Mouse (Mus musculus): Measurements from ENCODE around the gene Myoz2. TPM values are rescaled to one million over a fixed set of nuclear protein-coding genes. Genes with fewer than 3 reads are reported as not detected.

Myoz2 gene
- not detected in 2 replicates for total RNA-seq (2017)

DNA sequence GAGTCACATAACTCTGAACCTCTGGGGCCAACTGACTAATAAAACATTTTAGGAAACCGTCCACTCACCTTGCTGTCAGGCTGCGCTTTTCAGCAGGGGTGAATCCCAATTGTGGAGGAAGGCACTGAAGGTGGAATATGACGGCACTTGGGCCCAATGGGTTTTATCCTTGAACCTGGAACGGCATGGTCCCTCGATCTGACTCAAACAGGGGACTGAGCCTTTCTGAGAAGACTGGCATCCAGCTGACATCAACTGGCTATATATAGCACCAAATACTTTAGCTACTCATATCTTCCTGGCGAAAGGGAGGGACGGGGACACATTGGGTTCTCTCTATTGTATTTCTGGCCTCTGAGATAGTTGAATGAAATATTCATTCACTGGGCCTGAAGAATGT is at the start of gene Myoz2:
Gene Myoz2, minus strand, starts transcription at position 264 of the 400 bp plus-strand sequence.
- no peak for ATAC-seq (replicated peaks in 1 of 2; ENCODE audit: insufficient read depth in 1 of 2, low FRiP score in 2 of 2, low TSS enrichment in 1 of 2, low read depth in 1 of 2, poor library complexity in 2 of 2, severe bottlenecking in 2 of 2)

DNA sequence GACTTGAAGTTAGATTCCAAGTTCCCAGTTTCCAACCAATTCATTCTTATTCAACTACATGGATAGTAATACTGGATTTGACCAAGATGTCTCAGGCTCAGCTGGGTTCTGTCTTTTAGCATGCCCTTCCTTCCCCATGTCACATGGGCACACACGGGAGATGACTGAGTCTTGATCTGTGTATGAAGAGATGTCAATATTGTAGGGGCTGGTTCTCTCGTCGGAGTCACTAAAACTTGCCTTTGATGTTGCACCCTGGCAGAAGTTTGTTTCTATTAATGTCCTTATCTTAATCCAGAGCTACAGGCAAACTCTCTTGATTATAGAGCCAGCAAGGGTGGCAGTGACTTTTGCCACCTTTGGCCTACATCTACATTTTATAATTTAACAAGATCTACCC is 46.9 kb upstream of the Myoz2 start:
- no peak for ATAC-seq (replicated peaks in 1 of 2; ENCODE audit: insufficient read depth in 1 of 2, low FRiP score in 2 of 2, low TSS enrichment in 1 of 2, low read depth in 1 of 2, poor library complexity in 2 of 2, severe bottlenecking in 2 of 2)

GRCm38 (mm10) chr3:123080943-123081342 is 46.1 kb upstream of the Myoz2 start:
- no peak for ATAC-seq (replicated peaks in 1 of 2; ENCODE audit: insufficient read depth in 1 of 2, low FRiP score in 2 of 2, low TSS enrichment in 1 of 2, low read depth in 1 of 2, poor library complexity in 2 of 2, severe bottlenecking in 2 of 2)

- ATAC-seq (replicated peaks in 1 of 2; ENCODE audit: insufficient read depth in 1 of 2, low FRiP score in 2 of 2, low TSS enrichment in 1 of 2, low read depth in 1 of 2, poor library complexity in 2 of 2, severe bottlenecking in 2 of 2): no peak
Observed at GRCm38 (mm10) chr3:123080017-123080725, 45.4 kb upstream of the Myoz2 start.

GRCm38 (mm10) chr3:123075759-123076158 is 40.9 kb upstream of the Myoz2 start:
- no peak for ATAC-seq (replicated peaks in 1 of 2; ENCODE audit: insufficient read depth in 1 of 2, low FRiP score in 2 of 2, low TSS enrichment in 1 of 2, low read depth in 1 of 2, poor library complexity in 2 of 2, severe bottlenecking in 2 of 2)

- ATAC-seq (replicated peaks in 1 of 2; ENCODE audit: insufficient read depth in 1 of 2, low FRiP score in 2 of 2, low TSS enrichment in 1 of 2, low read depth in 1 of 2, poor library complexity in 2 of 2, severe bottlenecking in 2 of 2): no peak
Observed at GRCm38 (mm10) chr3:123075034-123075433, 40.2 kb upstream of the Myoz2 start.

DNA sequence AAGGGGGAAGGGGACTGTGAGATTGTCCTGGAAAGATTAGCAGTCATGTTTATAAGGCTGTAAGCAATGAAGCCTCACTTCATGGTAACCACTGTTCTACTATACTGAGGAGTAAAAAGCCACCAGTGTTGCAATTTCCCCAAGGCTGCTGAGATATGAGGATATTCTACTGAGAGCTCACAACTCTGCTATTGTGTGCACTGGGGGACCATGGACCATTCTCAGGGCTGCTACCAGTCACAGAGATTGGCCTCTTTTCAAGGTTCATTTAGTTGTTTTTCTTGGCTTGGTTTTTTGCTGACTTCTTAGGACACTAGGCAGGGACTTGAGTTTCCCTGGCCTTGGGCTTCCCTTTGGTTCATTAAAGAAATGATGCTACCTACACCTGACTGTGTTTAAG is 38.5 kb upstream of the Myoz2 start:
- ATAC-seq (replicated peaks in 1 of 2; ENCODE audit: insufficient read depth in 1 of 2, low FRiP score in 2 of 2, low TSS enrichment in 1 of 2, low read depth in 1 of 2, poor library complexity in 2 of 2, severe bottlenecking in 2 of 2): no peak

DNA sequence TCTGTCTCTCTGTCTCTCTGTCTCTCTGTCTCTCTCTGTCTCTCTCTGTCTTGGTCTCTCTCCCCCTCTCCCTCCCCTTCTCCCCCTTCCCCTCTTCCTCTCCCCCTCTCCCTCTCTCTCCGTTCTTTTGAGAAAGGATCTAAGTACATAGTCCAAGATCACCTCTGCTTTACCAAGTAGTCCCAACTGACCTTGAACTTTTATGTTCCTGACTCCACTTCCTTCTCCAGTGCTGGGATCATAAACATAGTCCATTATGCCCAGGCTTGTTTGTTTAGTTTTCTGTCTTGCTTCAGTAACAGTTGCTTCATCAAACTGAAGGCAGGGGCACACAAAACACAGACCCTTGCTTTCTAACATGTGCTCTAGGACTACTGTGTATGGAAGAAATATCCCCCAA is 37.7 kb upstream of the Myoz2 start:
- no peak for ATAC-seq (replicated peaks in 1 of 2; ENCODE audit: insufficient read depth in 1 of 2, low FRiP score in 2 of 2, low TSS enrichment in 1 of 2, low read depth in 1 of 2, poor library complexity in 2 of 2, severe bottlenecking in 2 of 2)

GRCm38 (mm10) chr3:123070996-123071395 is 36.2 kb upstream of the Myoz2 start:
- no peak for ATAC-seq (replicated peaks in 1 of 2; ENCODE audit: insufficient read depth in 1 of 2, low FRiP score in 2 of 2, low TSS enrichment in 1 of 2, low read depth in 1 of 2, poor library complexity in 2 of 2, severe bottlenecking in 2 of 2)

DNA sequence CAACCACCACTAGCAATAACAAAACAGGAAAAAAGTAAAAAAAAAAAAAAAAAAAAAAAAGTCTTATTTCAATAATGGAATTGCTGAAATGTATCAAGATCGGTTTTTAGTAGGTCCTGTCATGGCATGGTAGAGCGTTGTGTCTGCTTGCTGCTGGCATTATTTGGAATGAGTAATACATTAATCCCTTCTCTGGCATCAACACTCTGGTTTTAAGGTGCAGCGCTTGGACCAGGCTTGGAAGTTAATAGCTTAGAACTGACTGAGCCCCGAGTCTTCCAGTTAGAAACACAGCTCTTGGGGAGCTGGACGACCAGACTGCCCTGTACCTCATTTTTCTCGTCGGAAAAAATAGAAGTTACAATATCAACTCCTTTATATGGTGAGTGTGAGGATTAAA is 32.0 kb upstream of the Myoz2 start:
- ATAC-seq (replicated peaks in 1 of 2; ENCODE audit: insufficient read depth in 1 of 2, low FRiP score in 2 of 2, low TSS enrichment in 1 of 2, low read depth in 1 of 2, poor library complexity in 2 of 2, severe bottlenecking in 2 of 2): no peak

GRCm38 (mm10) chr3:123065466-123065865 is 30.7 kb upstream of the Myoz2 start:
- no peak for ATAC-seq (replicated peaks in 1 of 2; ENCODE audit: insufficient read depth in 1 of 2, low FRiP score in 2 of 2, low TSS enrichment in 1 of 2, low read depth in 1 of 2, poor library complexity in 2 of 2, severe bottlenecking in 2 of 2)

DNA sequence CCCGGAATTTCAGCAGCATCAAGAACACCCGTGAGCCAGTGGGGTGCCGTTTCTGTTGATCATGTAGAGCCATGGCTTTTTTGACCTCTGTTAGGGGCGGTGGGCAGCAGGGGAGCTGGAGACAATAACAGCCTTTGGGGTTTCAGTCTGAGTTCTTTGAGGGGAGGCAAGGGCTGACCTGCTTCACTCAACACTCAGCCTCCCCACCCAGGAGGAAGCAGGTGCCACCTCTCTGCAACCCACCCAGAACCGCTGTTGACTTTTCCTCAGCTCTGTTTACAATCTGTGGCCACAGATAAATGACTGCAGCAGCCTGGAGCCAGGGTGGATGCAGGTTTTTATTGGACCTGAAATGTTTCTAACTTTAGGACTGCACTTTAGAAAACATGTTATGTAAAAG is 29.4 kb upstream of the Myoz2 start:
- peak; percentile 38 to 67; a peak in 3 of 4 replicates for ATAC-seq (replicated peaks in 1 of 2; ENCODE audit: insufficient read depth in 1 of 2, low FRiP score in 2 of 2, low TSS enrichment in 1 of 2, low read depth in 1 of 2, poor library complexity in 2 of 2, severe bottlenecking in 2 of 2)

GRCm38 (mm10) chr3:123061931-123062330 is 27.1 kb upstream of the Myoz2 start:
- ATAC-seq (replicated peaks in 1 of 2; ENCODE audit: insufficient read depth in 1 of 2, low FRiP score in 2 of 2, low TSS enrichment in 1 of 2, low read depth in 1 of 2, poor library complexity in 2 of 2, severe bottlenecking in 2 of 2): peak; percentile 25 to 39; a peak in 1 of 4 replicates

DNA sequence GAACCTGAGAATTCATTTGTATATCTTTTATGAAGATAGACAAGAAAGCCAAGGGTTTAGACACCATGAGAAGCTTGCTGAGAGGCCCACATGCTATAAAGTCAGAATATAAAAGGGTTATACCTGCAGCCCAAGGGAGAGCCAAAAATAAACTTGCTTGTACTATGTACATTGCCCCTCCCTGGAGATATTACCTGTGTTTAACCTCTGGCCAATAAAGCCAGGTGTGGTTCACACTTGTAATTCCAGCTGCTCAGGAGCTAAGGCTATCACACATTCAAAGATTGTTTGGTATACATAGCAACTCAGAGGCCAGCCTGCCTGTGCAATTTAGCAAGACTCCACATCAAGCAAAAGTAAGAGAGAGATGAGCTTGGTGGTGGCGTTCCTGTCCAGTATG is 24.0 kb upstream of the Myoz2 start:
- ATAC-seq (replicated peaks in 1 of 2; ENCODE audit: insufficient read depth in 1 of 2, low FRiP score in 2 of 2, low TSS enrichment in 1 of 2, low read depth in 1 of 2, poor library complexity in 2 of 2, severe bottlenecking in 2 of 2): no peak

DNA sequence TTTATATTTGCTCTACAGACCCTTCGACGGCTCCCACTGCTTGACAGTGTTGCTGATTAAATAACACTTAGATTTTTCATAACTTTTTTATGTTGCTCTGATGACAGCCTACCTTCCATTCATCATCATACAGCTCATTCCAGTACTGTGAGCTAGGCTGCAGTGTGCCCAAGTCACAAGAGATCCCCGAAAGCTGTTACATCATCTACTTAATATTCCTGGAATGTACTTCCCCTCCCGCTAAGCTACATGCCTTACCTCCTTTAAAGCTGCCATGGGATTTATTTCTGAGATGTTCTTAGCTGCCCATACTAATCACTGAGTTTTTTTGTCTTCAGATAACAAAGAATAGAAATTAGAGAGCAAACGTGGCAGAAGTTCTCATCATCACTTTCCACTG is 19.4 kb upstream of the Myoz2 start:
- ATAC-seq (replicated peaks in 1 of 2; ENCODE audit: insufficient read depth in 1 of 2, low FRiP score in 2 of 2, low TSS enrichment in 1 of 2, low read depth in 1 of 2, poor library complexity in 2 of 2, severe bottlenecking in 2 of 2): no peak

DNA sequence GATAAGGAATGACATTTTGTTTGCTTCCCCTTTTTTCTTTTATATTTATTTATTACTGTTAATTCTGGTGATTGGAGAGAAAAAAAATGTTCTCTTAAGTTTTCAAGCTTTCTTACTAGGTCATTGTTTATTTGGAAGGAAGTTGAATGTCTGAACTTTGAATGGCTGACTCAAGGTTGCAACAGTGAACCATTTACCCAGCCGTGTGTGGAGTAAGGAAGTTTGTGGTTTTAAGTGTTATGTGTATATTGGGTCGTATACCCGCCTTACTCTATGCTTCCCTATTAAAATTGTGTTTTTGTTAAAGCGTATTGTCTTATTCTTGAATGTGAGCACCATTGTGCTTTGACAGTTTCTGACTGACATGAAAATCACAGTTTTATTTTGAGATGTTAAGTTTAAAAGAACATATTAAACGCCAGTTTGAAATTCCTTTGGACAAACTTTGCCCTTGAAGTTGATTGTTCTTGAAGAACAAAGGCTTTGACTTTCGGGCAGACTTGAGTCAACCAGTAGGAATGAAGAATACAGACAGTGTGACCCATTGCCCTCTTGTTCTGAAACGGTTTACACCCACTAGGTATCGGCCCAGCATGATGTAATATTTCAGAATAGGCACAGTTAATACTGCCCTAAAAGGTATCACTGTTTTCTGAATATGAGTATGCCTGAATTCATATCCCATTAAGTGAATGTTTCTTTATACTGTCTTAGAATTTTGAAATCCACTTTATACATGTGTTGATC is 18.6 kb upstream of the Myoz2 start:
- ATAC-seq (replicated peaks in 1 of 2; ENCODE audit: insufficient read depth in 1 of 2, low FRiP score in 2 of 2, low TSS enrichment in 1 of 2, low read depth in 1 of 2, poor library complexity in 2 of 2, severe bottlenecking in 2 of 2): peak; percentile 81 to 85

GRCm38 (mm10) chr3:123042308-123042707 is 7.5 kb upstream of the Myoz2 start:
- ATAC-seq (replicated peaks in 1 of 2; ENCODE audit: insufficient read depth in 1 of 2, low FRiP score in 2 of 2, low TSS enrichment in 1 of 2, low read depth in 1 of 2, poor library complexity in 2 of 2, severe bottlenecking in 2 of 2): no peak

GRCm38 (mm10) chr3:123033804-123034203 is 1.0 kb downstream of the Myoz2 start:
- ATAC-seq (replicated peaks in 1 of 2; ENCODE audit: insufficient read depth in 1 of 2, low FRiP score in 2 of 2, low TSS enrichment in 1 of 2, low read depth in 1 of 2, poor library complexity in 2 of 2, severe bottlenecking in 2 of 2): no peak

DNA sequence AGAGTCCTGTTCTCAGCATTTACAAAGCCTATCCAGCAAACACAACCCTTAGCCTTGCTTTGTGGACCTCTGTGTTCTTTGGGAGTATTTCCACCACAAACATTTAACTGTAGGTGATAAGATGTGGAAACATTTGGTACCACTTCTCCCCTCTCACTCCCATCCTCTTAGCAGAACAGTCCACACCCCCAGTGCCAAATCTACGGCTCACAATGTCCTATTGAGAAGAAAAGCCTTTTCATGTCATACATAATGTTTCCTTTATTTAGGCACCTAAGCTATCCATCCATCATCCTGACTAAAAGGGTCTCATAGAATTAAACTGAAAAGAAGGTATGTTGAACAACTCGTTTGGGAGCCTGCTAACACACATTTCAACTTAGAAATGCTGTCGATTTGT is 9.2 kb downstream of the Myoz2 start:
- no peak for ATAC-seq (replicated peaks in 1 of 2; ENCODE audit: insufficient read depth in 1 of 2, low FRiP score in 2 of 2, low TSS enrichment in 1 of 2, low read depth in 1 of 2, poor library complexity in 2 of 2, severe bottlenecking in 2 of 2)

All from hematopoietic stem cell, adult 5-6 weeks (primary cell).